Mouse (Mus musculus) forebrain, embryonic 16.5 days (tissue): ENCODE data around the gene Nufip1. TPM values are rescaled to one million over a fixed set of nuclear protein-coding genes. Genes with fewer than 3 reads are reported as not detected.
"Not testable (repeated sequence)": the region's sequence is repeated elsewhere in the genome, so short reads cannot be mapped to it uniquely, and the experiment has no call there.

ENCODE experiments used
- ATAC-seq: fragments of 200-750 bp; cut with Nextera tagmentation; 2 replicates; pipeline ENCODE4 v1.8.0; 2017; ENCODE audit warnings: mild to moderate bottlenecking, moderate library complexity
- H3K27ac ChIP-seq: fragments of 300-500 bp; sonication (generic); 2 replicates; pipeline ENCODE4 v1.5.1; 2014; ENCODE audit warnings: low read length, control low read depth
- H3K27me3 ChIP-seq: fragments of 300-500 bp; sonication (generic); replicated peaks from 2 replicates; pipeline ENCODE4 v1.6.1; 2014; ENCODE audit warnings: low read length; ENCODE audit not compliant: control insufficient read depth, insufficient read depth
- H3K36me3 ChIP-seq: fragments of 300-500 bp; sonication (generic); 2 replicates; pipeline ENCODE4 v1.6.1; 2014; ENCODE audit not compliant: control insufficient read depth, insufficient read depth
- H3K4me1 ChIP-seq: fragments of 300-500 bp; sonication (generic); replicated peaks from 2 replicates; pipeline ENCODE4 v1.6.1; 2014; ENCODE audit warnings: low read length; ENCODE audit not compliant: control insufficient read depth, insufficient read depth
- H3K4me2 ChIP-seq: fragments of 300-500 bp; sonication (generic); 2 replicates; pipeline ENCODE4 v1.6.1; 2014; ENCODE audit warnings: mild to moderate bottlenecking, low read length, control low read depth
- H3K4me3 ChIP-seq: fragments of 300-500 bp; sonication (generic); replicated peaks from 2 replicates; pipeline ENCODE4 v1.5.1; 2014; ENCODE audit warnings: mild to moderate bottlenecking, low read length, control low read depth
- H3K9ac ChIP-seq: fragments of 300-500 bp; sonication (generic); replicated peaks from 2 replicates; pipeline ENCODE4 v1.6.1; 2014; ENCODE audit warnings: low read depth, low read length, control low read depth
- H3K9me3 ChIP-seq: fragments of 300-500 bp; sonication (generic); 2 replicates; pipeline ENCODE4 v1.6.1; 2016; ENCODE audit warnings: low read length; ENCODE audit not compliant: control insufficient read depth
- WGBS: fragments of 180-500 bp; shearing (Covaris S2); extraction: QIAGEN DNeasy Blood & Tissue Kit; methylation state at CpG from one replicate; pipeline ENCODE4 v1.1.7; 2014; 5-methylcytosine and 5-hydroxymethylcytosine counted together
- polyA plus RNA-seq: library from polyadenylated mRNA; unstranded; fragments of >200 nt; fragmentation: Nextera tagmentation; extraction: Ambion mirVana; gene quantifications from 2 replicates; pipeline ENCODE4 v1.2.1, GENCODE M21; 2015

Nufip1 gene
- polyA plus RNA-seq, 1 experiment from 2014 or later: 15.4 TPM

- H3K4me2 ChIP-seq: peak overlapping the region; percentile 14
- no peaks in the 10 kb centered on the region for H3K36me3 ChIP-seq
- 34% methylated on average over 13 of the region's 13 CpGs for WGBS
- H3K9ac ChIP-seq: no peak overlapping the region
- H3K27ac ChIP-seq: no peak overlapping the region
- H3K9me3 ChIP-seq: no peaks in the 10 kb centered on the region
- no peaks in the 10 kb centered on the region for H3K27me3 ChIP-seq
- H3K4me1 ChIP-seq: peaks cover 26% of the 10 kb centered on the region
- no peak for ATAC-seq
- H3K4me3 ChIP-seq: no peak overlapping the region
Measured at GRCm38 (mm10) chr14:76149531-76150179, 39.0 kb downstream of the Nufip1 start.

DNA sequence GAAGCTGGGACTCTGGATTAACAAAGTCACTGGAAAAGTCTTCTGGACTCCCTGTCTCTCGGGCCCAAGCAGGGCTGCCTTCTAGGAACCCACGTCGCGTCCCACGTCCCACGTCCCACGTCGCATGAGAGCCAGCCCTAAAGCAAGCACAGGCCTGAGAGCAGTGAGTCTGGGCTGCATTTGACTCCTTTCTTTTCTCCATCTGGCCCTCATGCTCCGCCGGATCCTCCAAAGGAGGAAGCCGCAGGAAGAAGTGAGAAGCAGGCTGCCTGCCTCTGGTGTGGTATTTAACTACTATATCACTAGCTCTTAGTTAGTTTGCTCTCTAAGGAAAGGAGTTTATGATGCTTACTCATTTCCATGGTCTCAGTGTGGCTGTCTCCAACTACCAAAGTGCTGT lies 39.8 kb downstream of the Nufip1 start:
- Histone ChIP-seq H3K36me3 (no peaks in the 10 kb centered on the region), H3K27ac (no peak overlapping the region), H3K4me1 (peaks cover 26% of the 10 kb centered on the region), H3K4me2 (no peak overlapping the region), H3K27me3 (no peaks in the 10 kb centered on the region), H3K9ac (no peak overlapping the region), H3K9me3 (no peaks in the 10 kb centered on the region), H3K4me3 (no peak overlapping the region)
- WGBS: 73% methylated on average over 11 of the region's 11 CpGs
- ATAC-seq: no peak

GRCm38 (mm10) chr14:76151011-76151410 lies 40.3 kb downstream of the Nufip1 start:
- Histone ChIP-seq H3K27me3 (no peaks in the 10 kb centered on the region), H3K4me1 (peaks cover 26% of the 10 kb centered on the region), H3K4me3 (no peak overlapping the region), H3K27ac (no peak overlapping the region), H3K36me3 (no peaks in the 10 kb centered on the region), H3K4me2 (no peak overlapping the region), H3K9me3 (no peaks in the 10 kb centered on the region), H3K9ac (no peak overlapping the region)
- no peak for ATAC-seq
- 68% methylated on average over 2 of the region's 2 CpGs for WGBS

GRCm38 (mm10) chr14:76151820-76152161 lies 41.1 kb downstream of the Nufip1 start:
- Histone ChIP-seq H3K4me3 (peak overlapping the region; percentile 76), H3K9me3 (no peaks in the 10 kb centered on the region), H3K4me2 (peak overlapping the region; percentile 57), H3K9ac (peak overlapping the region; percentile 93), H3K27ac (peak overlapping the region; percentile 99), H3K27me3 (no peaks in the 10 kb centered on the region), H3K4me1 (peaks cover 26% of the 10 kb centered on the region), H3K36me3 (no peaks in the 10 kb centered on the region)
- no peak for ATAC-seq
- WGBS: 0% methylated on average over 10 of the region's 10 CpGs

DNA sequence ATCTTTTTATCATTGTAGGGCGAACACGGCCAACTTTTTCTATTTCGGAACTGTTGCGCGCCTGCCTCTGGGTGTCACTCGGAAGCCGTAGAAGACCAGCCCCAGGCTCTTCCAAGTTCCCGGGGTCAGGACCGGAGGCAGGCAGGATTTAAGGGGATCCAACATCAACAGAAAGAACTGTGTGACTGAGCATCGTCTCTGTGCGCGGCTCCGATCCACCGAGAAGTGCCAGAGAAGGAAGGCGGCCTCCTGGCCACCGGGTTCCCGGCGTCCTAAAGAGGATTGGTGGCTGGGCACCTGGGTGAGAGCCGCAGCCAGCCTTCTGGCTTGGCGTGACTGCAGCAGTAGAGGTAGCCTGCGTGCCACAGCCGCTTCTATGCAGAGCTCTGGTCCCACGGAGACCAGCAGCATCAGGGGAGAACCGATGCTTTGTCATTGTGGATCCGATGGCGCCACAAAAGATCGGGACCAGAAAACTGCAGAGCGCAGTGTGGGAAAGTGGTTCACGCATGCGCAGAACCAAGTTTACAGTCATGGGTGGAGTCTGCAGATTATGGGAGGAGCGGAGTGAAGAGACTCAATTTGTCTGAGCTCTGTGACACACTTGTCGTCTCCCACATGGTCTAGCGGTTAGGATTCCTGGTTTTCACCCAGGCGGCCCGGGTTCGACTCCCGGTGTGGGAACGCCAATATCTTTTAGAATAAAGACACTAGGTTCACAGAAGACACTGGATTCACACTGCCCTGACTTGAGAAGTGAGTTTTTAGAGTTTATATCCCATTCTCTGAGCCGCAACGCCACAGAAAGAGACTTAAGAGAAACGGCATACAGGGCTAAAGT lies 41.7 kb downstream of the Nufip1 start:
- Histone ChIP-seq H3K9me3 (no peaks in the 10 kb centered on the region), H3K27ac (peak overlapping the region; percentile 99), H3K4me3 (peak overlapping the region; percentile 76), H3K4me1 (peaks cover 26% of the 10 kb centered on the region), H3K9ac (peak overlapping the region; percentile 93), H3K36me3 (no peaks in the 10 kb centered on the region), H3K4me2 (peak overlapping the region; percentile 57), H3K27me3 (no peaks in the 10 kb centered on the region)
- peak; percentile 93 for ATAC-seq
- under 1% methylated on average over 41 of the region's 41 CpGs for WGBS

GRCm38 (mm10) chr14:76153003-76153675 lies 42.4 kb downstream of the Nufip1 start:
- peak; percentile 11; the same call in 1 of the 2 replicates for ATAC-seq
- H3K4me3 ChIP-seq: peak overlapping the region; percentile 76
- WGBS: 6% methylated on average over 24 of the region's 24 CpGs

GRCm38 (mm10) chr14:76153828-76154227 lies 43.1 kb downstream of the Nufip1 start:
- Histone ChIP-seq H3K27me3 (no peaks in the 10 kb centered on the region), H3K4me3 (no peak overlapping the region), H3K4me2 (no peak overlapping the region; the same call in 1 of the 2 replicates), H3K9me3 (no peaks in the 10 kb centered on the region), H3K9ac (no peak overlapping the region), H3K4me1 (peaks cover 26% of the 10 kb centered on the region), H3K27ac (no peak overlapping the region), H3K36me3 (no peaks in the 10 kb centered on the region)
- WGBS: 17% methylated on average over 6 of the region's 6 CpGs
- ATAC-seq: no peak

More at GRCm38 (mm10) chr14:76153003-76153675, 42.4 kb downstream of the Nufip1 start:
- peaks cover 26% of the 10 kb centered on the region for H3K4me1 ChIP-seq
- peak overlapping the region; percentile 45 for H3K9ac ChIP-seq
- H3K27me3 ChIP-seq: no peaks in the 10 kb centered on the region
- H3K36me3 ChIP-seq: no peaks in the 10 kb centered on the region
- H3K4me2 ChIP-seq: peak overlapping the region; percentile 47
- H3K27ac ChIP-seq: peak overlapping the region; percentile 69
- no peaks in the 10 kb centered on the region for H3K9me3 ChIP-seq

DNA sequence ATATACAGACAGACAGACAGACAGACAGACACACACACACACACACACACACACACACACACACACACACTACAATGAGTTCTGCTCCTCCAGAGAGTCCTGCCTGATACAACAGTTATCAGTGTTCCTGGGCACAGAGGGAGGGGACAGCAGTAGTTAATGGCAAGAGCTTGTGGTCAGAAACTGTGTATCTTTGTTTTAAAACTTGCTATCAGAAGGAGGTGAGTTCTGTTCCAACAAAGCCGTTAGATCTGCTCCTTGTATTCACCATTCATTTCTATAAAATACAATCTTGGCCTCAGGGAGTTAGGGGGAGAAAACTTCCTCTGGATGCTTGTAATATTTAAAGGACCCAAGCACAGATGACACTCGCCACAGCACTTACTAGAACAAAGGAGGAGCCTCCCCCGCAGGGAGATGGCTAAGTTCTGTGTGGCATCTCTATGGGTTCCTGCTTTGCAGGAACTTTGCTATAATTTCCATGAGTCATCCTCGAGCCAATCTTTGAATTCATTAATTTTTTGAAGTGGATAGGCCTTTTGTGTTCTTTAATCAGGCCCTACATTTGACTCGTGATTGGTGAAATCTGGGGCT lies 47.6 kb downstream of the Nufip1 start:
- ATAC-seq: no peak
- 57% methylated on average over 5 of the region's 5 CpGs for whole genome bisulfite sequencing

DNA sequence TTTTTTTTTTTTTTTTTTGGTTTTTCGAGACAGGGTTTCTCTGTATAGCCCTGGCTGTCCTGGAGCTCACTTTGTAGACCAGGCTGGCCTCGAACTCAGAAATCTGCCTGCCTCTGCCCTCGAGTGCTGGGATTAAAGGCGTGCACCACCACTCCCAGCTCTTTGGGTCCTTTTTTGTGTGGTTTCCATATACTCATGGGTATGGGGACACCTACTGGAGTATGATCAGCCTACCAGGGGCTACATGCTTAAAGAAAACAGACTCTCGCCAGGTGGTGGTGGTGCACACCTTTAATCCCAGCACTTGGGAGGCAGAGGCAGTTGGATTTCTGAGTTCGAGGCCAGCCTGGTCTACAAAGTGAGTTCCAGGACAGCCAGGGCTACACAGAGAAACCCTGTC lies 49.9 kb downstream of the Nufip1 start:
- H3K4me2 ChIP-seq, H3K4me1 ChIP-seq, H3K9ac ChIP-seq, ATAC-seq, H3K4me3 ChIP-seq, H3K36me3 ChIP-seq, H3K9me3 ChIP-seq, H3K27ac ChIP-seq, H3K27me3 ChIP-seq: not testable (repeated sequence)
- 87% methylated on average over 6 of the region's 6 CpGs for WGBS

More for the DNA sequence above, 47.6 kb downstream of the Nufip1 start:
- Histone ChIP-seq H3K27me3 (no peaks in the 10 kb centered on the region), H3K9ac (no peak overlapping the region), H3K4me3 (no peak overlapping the region), H3K36me3 (no peaks in the 10 kb centered on the region), H3K27ac (no peak overlapping the region), H3K4me1 (peaks cover 2% of the 10 kb centered on the region), H3K4me2 (no peak overlapping the region), H3K9me3 (no peaks in the 10 kb centered on the region)
